Mouse (Mus musculus): ENCODE data around the gene Zswim5. TPM values are rescaled to one million over a fixed set of nuclear protein-coding genes. Genes with fewer than 3 reads are reported as not detected.

Zswim5 gene
- polyA plus RNA-seq, 1 experiment from 2014 or later = 0.37 TPM

DNA sequence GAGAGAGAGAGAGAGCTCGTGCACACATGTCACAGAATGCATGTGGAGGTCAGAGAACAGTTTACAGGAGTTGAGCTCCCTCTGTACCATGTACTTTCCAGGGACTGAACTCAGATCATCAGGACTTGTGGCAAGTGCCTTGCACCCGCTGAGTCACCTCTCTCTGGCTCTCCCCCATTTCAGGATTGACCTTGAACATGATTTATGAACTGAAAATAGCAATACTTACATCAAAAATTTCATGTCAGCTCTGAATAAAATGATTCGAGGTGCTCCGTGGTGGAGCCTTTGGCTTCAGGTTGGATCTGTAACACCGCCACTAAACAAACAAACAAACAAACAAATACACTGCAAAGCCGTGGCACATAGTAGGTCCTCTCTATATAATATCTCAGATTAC, 36.3 kb upstream of the Zswim5 start:
- Histone ChIP-seq H3K9me3 (ENCODE audit: low read length) (no peaks in the 10 kb centered on the region), H3K4me3 (ENCODE audit: low read depth, low read length) (no peak overlapping the region), H3K4me1 (ENCODE audit: insufficient read depth, low read depth, low read length) (no peaks in the 10 kb centered on the region), H3K4me2 (replicated peaks; ENCODE audit: low read depth, low read length) (no peak overlapping the region), H3K27me3 (replicated peaks; ENCODE audit: insufficient read depth, low read length) (no peaks in the 10 kb centered on the region), H3K9ac (replicated peaks; ENCODE audit: low read depth) (no peak overlapping the region), H3K36me3 (ENCODE audit: insufficient read depth, low read length) (no peaks in the 10 kb centered on the region), H3K27ac (ENCODE audit: low read length) (no peak overlapping the region)
- WGBS = 70% methylated on average over 6 of the region's 6 CpGs
- no peak for ATAC-seq
- DNase-seq (ENCODE audit: low spot score) = no peak
- TF ChIP-seq EP300 (IDR thresholded peaks at IDR 0.05) = no peak
- TF ChIP-seq CTCF (IDR thresholded peaks at IDR 0.05) = no peak

DNA sequence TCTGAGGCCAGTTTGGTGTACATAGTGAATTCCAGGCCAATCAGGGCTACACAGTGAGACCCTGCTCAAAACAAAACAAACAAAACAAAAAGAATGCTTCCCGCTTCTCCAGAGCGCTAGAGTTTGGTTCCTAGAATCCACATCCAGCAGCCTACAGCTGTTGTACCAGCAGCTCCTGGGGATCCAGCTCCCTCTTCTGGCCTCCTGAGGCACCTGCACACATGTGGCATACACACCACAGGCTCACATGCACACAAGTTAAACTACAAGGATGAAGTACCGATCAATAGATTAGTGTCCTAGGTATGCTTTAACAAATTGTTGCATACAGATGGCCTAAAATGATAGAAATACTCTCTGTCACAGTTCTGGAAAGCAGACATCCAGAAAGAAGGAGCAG, 32.9 kb upstream of the Zswim5 start:
- TF ChIP-seq CTCF (IDR thresholded peaks at IDR 0.05) (no peak), EP300 (IDR thresholded peaks at IDR 0.05) (no peak)
- Histone ChIP-seq H3K4me1 (ENCODE audit: insufficient read depth, low read depth, low read length) (no peaks in the 10 kb centered on the region), H3K4me2 (replicated peaks; ENCODE audit: low read depth, low read length) (no peak overlapping the region), H3K9me3 (ENCODE audit: low read length) (no peaks in the 10 kb centered on the region), H3K36me3 (ENCODE audit: insufficient read depth, low read length) (no peaks in the 10 kb centered on the region), H3K4me3 (ENCODE audit: low read depth, low read length) (no peak overlapping the region), H3K27me3 (replicated peaks; ENCODE audit: insufficient read depth, low read length) (no peaks in the 10 kb centered on the region), H3K9ac (replicated peaks; ENCODE audit: low read depth) (no peak overlapping the region), H3K27ac (ENCODE audit: low read length) (no peak overlapping the region)
- no peak for ATAC-seq
- DNase-seq (ENCODE audit: low spot score) = no peak
- 86% methylated on average over 3 of the region's 3 CpGs for WGBS

- no peaks in the 10 kb centered on the region for H3K4me1 ChIP-seq (ENCODE audit: insufficient read depth, low read depth, low read length)
- H3K27me3 ChIP-seq (replicated peaks; ENCODE audit: insufficient read depth, low read length) = no peaks in the 10 kb centered on the region
- H3K9ac ChIP-seq (replicated peaks; ENCODE audit: low read depth) = no peak overlapping the region
- no peak overlapping the region for H3K4me3 ChIP-seq (ENCODE audit: low read depth, low read length)
- no peak overlapping the region for H3K27ac ChIP-seq (ENCODE audit: low read length)
- DNase-seq (ENCODE audit: low spot score) (no peak), ATAC-seq (no peak)
- no peaks in the 10 kb centered on the region for H3K9me3 ChIP-seq (ENCODE audit: low read length)
- 63% methylated on average over 3 of the region's 3 CpGs for WGBS
- no peaks in the 10 kb centered on the region for H3K36me3 ChIP-seq (ENCODE audit: insufficient read depth, low read length)
- TF ChIP-seq EP300 (IDR thresholded peaks at IDR 0.05) (no peak), CTCF (IDR thresholded peaks at IDR 0.05) (no peak)
- no peak overlapping the region for H3K4me2 ChIP-seq (replicated peaks; ENCODE audit: low read depth, low read length)
These were observed 27.3 kb upstream of the Zswim5 start for GRCm38 (mm10) chr4:116849901-116850300.

DNA sequence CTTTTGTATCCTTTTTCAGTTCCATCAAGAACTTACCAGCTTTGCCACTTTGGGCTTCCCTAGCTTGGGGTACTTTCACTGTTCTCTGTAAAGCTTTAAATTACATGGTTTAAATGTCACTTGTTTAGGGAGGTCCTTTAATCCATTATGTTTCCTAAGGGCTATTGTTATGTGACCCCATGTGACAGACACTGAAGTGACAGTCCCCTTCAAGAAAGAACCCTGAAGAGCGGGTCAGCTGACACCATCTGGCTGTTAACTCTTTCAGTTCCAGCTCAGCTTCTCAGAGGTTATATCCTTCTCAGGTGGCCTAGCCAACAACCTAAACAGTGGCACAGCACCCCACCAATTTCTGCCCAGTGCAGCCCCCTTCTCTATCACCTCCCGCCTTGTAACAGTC, 22.9 kb upstream of the Zswim5 start:
- no peak overlapping the region for H3K9ac ChIP-seq (replicated peaks; ENCODE audit: low read depth)
- no peaks in the 10 kb centered on the region for H3K27me3 ChIP-seq (replicated peaks; ENCODE audit: insufficient read depth, low read length)
- no peak overlapping the region for H3K4me3 ChIP-seq (ENCODE audit: low read depth, low read length)
- H3K27ac ChIP-seq (ENCODE audit: low read length) = no peak overlapping the region
- DNase-seq (ENCODE audit: low spot score) (no peak), ATAC-seq (no peak)
- 31% methylated on average over 2 of the region's 2 CpGs for WGBS
- H3K9me3 ChIP-seq (ENCODE audit: low read length) = no peaks in the 10 kb centered on the region
- no peaks in the 10 kb centered on the region for H3K36me3 ChIP-seq (ENCODE audit: insufficient read depth, low read length)
- no peaks in the 10 kb centered on the region for H3K4me1 ChIP-seq (ENCODE audit: insufficient read depth, low read depth, low read length)
- no peak overlapping the region for H3K4me2 ChIP-seq (replicated peaks; ENCODE audit: low read depth, low read length)
- TF ChIP-seq EP300 (IDR thresholded peaks at IDR 0.05) (no peak), CTCF (IDR thresholded peaks at IDR 0.05) (no peak)

DNA sequence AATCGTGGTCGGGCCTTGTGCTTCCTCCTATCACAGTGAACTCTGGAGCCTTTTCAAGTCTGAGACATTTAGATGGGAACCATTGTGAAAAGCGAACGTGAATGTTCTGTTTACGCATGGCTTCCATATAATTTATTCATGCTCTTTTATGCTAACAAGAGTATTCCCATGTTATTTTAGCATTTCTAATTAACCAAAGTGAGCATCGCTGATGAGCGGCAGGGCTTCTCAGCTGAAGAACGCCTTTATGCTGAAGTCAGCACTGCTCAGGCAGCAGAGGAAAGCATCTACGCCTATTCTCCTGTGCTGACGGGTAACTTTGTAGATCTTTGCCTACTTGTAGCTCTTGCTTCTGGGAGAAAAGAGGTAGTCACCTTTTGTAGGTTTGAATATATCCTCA, 20.0 kb upstream of the Zswim5 start:
- TF ChIP-seq CTCF (IDR thresholded peaks at IDR 0.05) = no peak
- Histone ChIP-seq H3K9me3 (ENCODE audit: low read length) (no peaks in the 10 kb centered on the region), H3K4me1 (ENCODE audit: insufficient read depth, low read depth, low read length) (no peaks in the 10 kb centered on the region), H3K27ac (ENCODE audit: low read length) (no peak overlapping the region), H3K4me3 (ENCODE audit: low read depth, low read length) (no peak overlapping the region), H3K36me3 (ENCODE audit: insufficient read depth, low read length) (no peaks in the 10 kb centered on the region), H3K9ac (replicated peaks; ENCODE audit: low read depth) (no peak overlapping the region), H3K4me2 (replicated peaks; ENCODE audit: low read depth, low read length) (no peak overlapping the region), H3K27me3 (replicated peaks; ENCODE audit: insufficient read depth, low read length) (no peaks in the 10 kb centered on the region)
- ATAC-seq (no peak), DNase-seq (ENCODE audit: low spot score) (no peak)
- WGBS = 89% methylated on average over 10 of the region's 10 CpGs

- Histone ChIP-seq H3K4me1 (ENCODE audit: insufficient read depth, low read depth, low read length) (no peaks in the 10 kb centered on the region), H3K27ac (ENCODE audit: low read length) (no peak overlapping the region), H3K27me3 (replicated peaks; ENCODE audit: insufficient read depth, low read length) (no peaks in the 10 kb centered on the region), H3K4me3 (ENCODE audit: low read depth, low read length) (no peak overlapping the region), H3K9me3 (ENCODE audit: low read length) (no peaks in the 10 kb centered on the region), H3K36me3 (ENCODE audit: insufficient read depth, low read length) (no peaks in the 10 kb centered on the region), H3K9ac (replicated peaks; ENCODE audit: low read depth) (no peak overlapping the region), H3K4me2 (replicated peaks; ENCODE audit: low read depth, low read length) (no peak overlapping the region)
- DNase-seq (ENCODE audit: low spot score) (no peak), ATAC-seq (no peak)
- 57% methylated on average over 5 of the region's 5 CpGs for WGBS
- no peak for TF ChIP-seq EP300 (IDR thresholded peaks at IDR 0.05)
- no peak for TF ChIP-seq CTCF (IDR thresholded peaks at IDR 0.05)
These were observed 17.5 kb upstream of the Zswim5 start for GRCm38 (mm10) chr4:116859711-116860110.

DNA sequence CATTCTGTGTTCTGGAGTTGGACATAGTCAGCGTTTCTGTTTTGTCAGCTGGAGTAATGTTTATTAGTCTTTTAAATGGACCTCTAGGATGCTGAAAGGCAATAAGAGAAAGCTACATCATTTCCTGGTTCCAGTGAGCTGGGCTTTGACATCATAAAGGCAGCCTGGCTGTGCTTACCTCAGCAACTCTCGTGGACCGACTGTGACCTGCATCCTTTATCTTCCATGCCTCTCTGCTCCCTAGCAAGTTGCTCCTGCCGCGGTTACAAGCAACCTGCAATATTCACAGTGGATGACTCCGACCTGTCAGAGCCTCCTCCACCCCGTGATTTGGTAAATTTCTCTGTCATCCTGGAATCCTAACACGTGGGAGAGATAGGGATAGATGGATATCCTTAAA, 15.2 kb upstream of the Zswim5 start:
- 46% methylated on average over 8 of the region's 8 CpGs for WGBS
- H3K36me3 ChIP-seq (ENCODE audit: insufficient read depth, low read length) = no peaks in the 10 kb centered on the region
- H3K4me3 ChIP-seq (ENCODE audit: low read depth, low read length) = no peak overlapping the region
- no peak for TF ChIP-seq CTCF (IDR thresholded peaks at IDR 0.05)
- TF ChIP-seq EP300 (IDR thresholded peaks at IDR 0.05) = no peak
- ATAC-seq (no peak), DNase-seq (ENCODE audit: low spot score) (no peak)
- H3K9ac ChIP-seq (replicated peaks; ENCODE audit: low read depth) = no peak overlapping the region
- no peaks in the 10 kb centered on the region for H3K9me3 ChIP-seq (ENCODE audit: low read length)
- no peaks in the 10 kb centered on the region for H3K27me3 ChIP-seq (replicated peaks; ENCODE audit: insufficient read depth, low read length)
- H3K4me2 ChIP-seq (replicated peaks; ENCODE audit: low read depth, low read length) = no peak overlapping the region
- H3K27ac ChIP-seq (ENCODE audit: low read length) = no peak overlapping the region
- no peaks in the 10 kb centered on the region for H3K4me1 ChIP-seq (ENCODE audit: insufficient read depth, low read depth, low read length)

All from lung, postnatal 0 days (tissue).